Mouse (Mus musculus) adrenal gland, adult 18-20 months (tissue): ENCODE data around the gene Col4a5. TPM values are rescaled to one million over a fixed set of nuclear protein-coding genes. Genes with fewer than 3 reads are reported as not detected.

Source experiments
- DNase-seq, 2 experiments: peaks; one replicate each; pipeline ENCODE4 v3.0.0; 2021 to 2022; ENCODE audit warnings: low spot score in 2 of 2
- long read RNA-seq, 2 experiments: library from polyadenylated mRNA; stranded (forward); transcript quantifications; one replicate each; pipeline ENCODE4 v2.0.0; 2021
- total RNA-seq, 2 experiments: library from RNA; stranded (reverse); gene quantifications; 1 replicate in 1 of 2; 2 replicates in 1 of 2; pipeline ENCODE4 v1.2.3; 2021

Col4a5 gene
- total RNA-seq: 1 to 10 TPM; 4.0 to 6.8 TPM
- long read RNA-seq, experiment 1: 0 reads
- long read RNA-seq, experiment 2, partial matches to known transcripts: 3 of 4 reads
- long read RNA-seq, experiment 2, other reads (novel, unspliced or antisense): 1 of 4 reads

GRCm38 (mm10) chrX:141475110-141475509 is at the start of gene Col4a5:
Col4a5 (plus strand) TSS chrX:141475385.
- DNase-seq: peak; percentile 18 to 49

DNA sequence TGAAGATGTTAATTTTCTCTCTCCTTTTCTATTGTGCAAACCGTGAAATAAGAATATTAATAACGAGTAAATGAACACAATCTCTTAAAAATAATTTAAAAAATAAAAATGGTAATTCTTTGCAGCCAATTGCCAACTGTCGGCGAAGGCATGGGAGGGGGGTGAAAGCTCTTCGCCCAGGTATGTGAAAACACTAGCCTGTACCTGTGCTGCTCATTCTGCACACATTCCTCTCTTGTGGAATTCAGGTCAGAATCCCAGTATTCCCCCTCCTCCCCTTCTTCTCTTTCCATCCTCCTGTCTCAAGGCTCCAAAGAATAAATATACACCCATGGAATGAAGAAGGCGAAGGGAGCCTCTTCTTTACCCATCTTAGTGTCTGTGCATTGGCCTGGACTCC is 38.4 kb upstream of the Col4a5 start:
- no peak for DNase-seq

DNA sequence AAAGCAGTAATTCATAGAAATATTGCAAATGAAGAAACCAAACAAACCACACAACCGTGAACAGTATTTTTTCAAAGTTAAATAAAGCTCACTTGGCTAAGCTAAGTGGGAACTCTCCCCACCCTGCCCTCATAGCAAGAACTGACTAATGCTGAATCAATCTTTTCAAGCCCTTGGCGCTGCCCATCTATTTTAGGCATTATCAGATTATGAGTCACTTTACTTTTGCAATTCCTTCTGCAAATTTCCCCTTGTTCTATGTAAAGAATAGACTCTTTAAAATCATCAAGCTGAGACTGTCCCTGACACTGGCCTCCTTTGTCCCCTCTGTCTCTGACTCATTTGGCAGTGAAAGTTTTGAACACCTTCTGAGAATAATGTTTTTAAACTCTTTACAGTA is 35.8 kb upstream of the Col4a5 start:
- no peak for DNase-seq

GRCm38 (mm10) chrX:141447936-141448335 is 27.2 kb upstream of the Col4a5 start:
- DNase-seq: no peak

DNA sequence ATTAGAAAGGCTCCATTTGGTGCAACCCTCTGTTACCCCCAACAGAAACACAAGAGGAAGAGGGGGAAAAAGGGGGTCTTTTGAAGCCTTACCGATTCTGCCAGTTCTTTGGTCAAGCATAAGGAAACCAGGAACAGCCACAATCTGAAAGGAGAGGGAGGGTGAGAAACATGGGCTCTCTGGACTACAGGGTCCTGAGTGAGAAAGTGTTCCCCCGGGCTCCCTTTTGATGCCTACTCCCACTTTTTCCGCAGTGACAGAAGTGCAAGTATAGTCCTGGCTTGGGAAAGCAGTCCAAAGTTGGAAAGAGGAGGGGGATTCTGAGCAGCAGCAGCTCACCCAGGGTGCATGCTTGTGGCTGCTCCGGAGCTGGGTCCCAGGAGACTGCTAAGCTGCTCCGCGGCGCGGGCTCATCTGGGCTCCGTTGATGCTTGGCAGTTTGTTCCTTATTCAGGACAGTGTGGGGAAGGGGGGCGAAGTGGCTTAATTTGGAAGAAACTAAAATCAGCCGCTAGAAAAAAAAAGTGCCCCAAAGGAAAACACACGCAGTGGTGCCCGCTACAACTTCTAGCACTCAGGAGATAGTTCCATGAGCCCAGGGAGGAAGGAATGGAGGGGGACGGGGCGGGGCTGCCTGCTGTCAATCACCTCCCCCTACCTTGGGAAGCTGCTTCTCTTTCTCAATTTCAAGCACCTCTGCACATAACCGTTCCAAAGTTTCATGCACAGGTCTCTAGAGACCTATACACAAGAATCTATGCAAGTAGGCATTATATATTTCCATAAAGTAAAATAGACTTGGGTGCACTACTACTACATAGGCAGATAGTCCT is 1.5 kb upstream of the Col4a5 start, which contains the start of gene Col4a6:
Col4a6 (minus strand) TSS at position 607 of the 833 bp plus-strand sequence.
- DNase-seq: no peak

DNA sequence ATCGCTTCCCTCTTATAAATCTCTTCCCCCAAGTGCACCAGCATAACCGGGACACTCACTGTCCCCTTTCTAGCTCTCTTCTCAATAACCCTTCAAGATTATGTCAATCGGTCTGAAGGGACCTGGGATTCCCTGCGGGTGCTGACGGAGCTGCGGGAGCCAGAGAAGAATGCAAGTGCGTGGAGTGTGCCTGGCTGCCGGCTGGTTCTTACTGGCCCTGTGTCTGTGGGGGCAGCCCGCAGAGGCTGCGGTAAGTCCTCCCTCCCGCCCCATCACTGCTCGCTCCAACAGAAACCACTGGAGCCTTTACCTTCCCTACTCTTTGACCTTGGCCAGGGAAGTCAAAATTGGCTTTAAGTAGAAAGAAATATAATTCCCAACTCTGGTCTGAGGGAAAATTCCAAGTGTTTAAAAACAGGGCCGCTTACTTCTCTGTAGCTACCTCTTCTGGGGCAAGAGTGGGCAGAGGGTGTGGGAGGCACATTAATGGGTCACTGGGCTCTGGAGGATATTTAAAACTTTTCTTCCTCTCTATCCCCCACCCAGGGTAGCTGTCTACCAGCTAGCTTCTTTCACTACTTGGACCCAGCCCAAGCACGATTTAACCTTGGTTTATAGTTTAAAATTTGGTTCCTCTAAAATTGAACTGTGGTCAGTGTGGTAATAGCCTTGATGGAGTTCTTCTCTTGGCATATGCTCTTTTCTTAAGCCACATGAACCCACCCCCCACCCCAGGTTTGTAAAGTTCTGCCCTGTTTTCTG is 562 bp downstream of the Col4a5 start:
- no peak for DNase-seq

GRCm38 (mm10) chrX:141494545-141494944 is 19.4 kb downstream of the Col4a5 start:
- no peak for DNase-seq

GRCm38 (mm10) chrX:141503125-141503524 is 27.9 kb downstream of the Col4a5 start:
- DNase-seq: no peak

GRCm38 (mm10) chrX:141533447-141533846 is 58.3 kb downstream of the Col4a5 start:
- DNase-seq: no peak

GRCm38 (mm10) chrX:141547471-141547870 is 72.3 kb downstream of the Col4a5 start:
- DNase-seq: no peak

- DNase-seq: no peak
These were observed 115.1 kb downstream of the Col4a5 start for GRCm38 (mm10) chrX:141590242-141590641.

DNA sequence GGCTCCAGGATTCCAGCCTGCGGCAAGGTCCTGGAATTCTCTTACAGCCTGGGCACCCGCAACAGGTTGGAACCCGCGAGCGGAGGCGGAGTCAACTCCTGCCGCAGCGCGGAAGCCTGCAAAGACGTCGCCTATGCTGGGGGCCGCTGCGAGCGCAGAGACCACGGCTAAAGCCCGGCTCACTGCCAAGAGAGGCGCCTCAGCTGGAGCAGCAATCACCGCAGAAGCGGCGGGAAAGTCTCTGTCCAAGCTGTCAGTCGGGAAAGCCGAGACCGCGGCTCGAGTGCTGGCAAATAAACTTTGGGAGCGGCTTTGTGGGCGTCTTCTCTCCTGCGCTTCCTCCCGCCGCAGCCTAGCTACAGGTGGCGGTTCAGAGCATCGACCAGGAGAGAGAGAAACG is 246.5 kb downstream of the Col4a5 start:
- DNase-seq: no peak

DNA sequence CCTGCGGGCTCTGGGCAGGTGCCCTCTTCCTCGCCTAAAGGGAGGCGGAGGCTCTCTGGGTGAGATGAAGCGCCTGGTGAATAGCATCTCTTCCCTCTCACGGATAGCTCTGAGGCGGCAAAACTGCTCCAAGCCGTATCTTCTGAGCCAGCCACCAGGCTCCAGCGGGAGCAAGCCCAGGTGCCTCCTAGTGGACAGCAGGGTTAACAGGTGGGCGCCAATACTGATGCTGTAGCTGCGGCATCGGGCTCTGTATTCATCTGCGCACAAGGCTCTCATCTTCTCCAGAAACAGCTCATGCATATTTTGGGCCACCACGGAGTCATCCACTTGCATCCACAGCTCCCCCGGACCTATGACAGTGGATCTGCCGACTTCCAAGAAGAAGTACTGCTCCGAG is 248.8 kb downstream of the Col4a5 start:
- no peak for DNase-seq

GRCm38 (mm10) chrX:141724391-141724891 is 249.3 kb downstream of the Col4a5 start:
- peak in 1 of 2 experiments; percentile 2 for DNase-seq

GRCm38 (mm10) chrX:141724937-141725918 is 250.0 kb downstream of the Col4a5 start, which contains the start of gene Irs4:
Irs4 (minus strand) TSS chrX:141725263.
- no peak for DNase-seq

- DNase-seq: no peak
These were observed 254.4 kb downstream of the Col4a5 start for GRCm38 (mm10) chrX:141729570-141729969.
